Mouse (Mus musculus) lung, embryonic 14.5 days (tissue): ENCODE data around the gene Col17a1. TPM values are rescaled to one million over a fixed set of nuclear protein-coding genes. Genes with fewer than 3 reads are reported as not detected.

ENCODE experiments used
- ATAC-seq: fragments of 200-750 bp; cut with Nextera tagmentation; 2 replicates; pipeline ENCODE4 v1.8.0; 2017; ENCODE audit warnings: mild to moderate bottlenecking, moderate TSS enrichment, moderate library complexity; ENCODE audit not compliant: insufficient read depth
- DNase-seq: peaks from one replicate; pipeline ENCODE4 v3.0.0-alpha.2; 2015
- H3K27ac ChIP-seq: fragments of 300-500 bp; sonication (generic); 2 replicates; pipeline ENCODE4 v1.5.1; 2014; ENCODE audit warnings: low read depth, mild to moderate bottlenecking, moderate library complexity
- H3K27me3 ChIP-seq: fragments of 300-500 bp; sonication (generic); 2 replicates; pipeline ENCODE4 v1.6.1; 2014; ENCODE audit warnings: low read length, control low read depth; ENCODE audit not compliant: insufficient read depth
- H3K36me3 ChIP-seq: fragments of 300-500 bp; sonication (generic); 2 replicates; pipeline ENCODE4 v1.6.1; 2014; ENCODE audit warnings: control low read depth; ENCODE audit not compliant: insufficient read depth
- H3K4me1 ChIP-seq: fragments of 300-500 bp; sonication (generic); 2 replicates; pipeline ENCODE4 v1.6.1; 2014; ENCODE audit warnings: antibody characterized with exemption, control low read depth; ENCODE audit not compliant: insufficient read depth
- H3K4me2 ChIP-seq: fragments of 300-500 bp; sonication (generic); 2 replicates; pipeline ENCODE4 v1.6.1; 2014; ENCODE audit warnings: mild to moderate bottlenecking
- H3K4me3 ChIP-seq: fragments of 300-500 bp; sonication (generic); 2 replicates; pipeline ENCODE4 v1.5.1; 2014; ENCODE audit warnings: low read depth, low read length
- H3K9ac ChIP-seq: fragments of 300-500 bp; sonication (generic); 2 replicates; pipeline ENCODE4 v1.6.1; 2014
- H3K9me3 ChIP-seq: fragments of 300-500 bp; sonication (generic); 2 replicates; pipeline ENCODE4 v1.6.1; 2016; ENCODE audit warnings: low read depth, low read length, control low read depth
- CTCF ChIP-seq: IDR thresholded peaks from 2 replicates; pipeline ENCODE4 v1.5.1; 2016; ENCODE audit warnings: antibody characterized with exemption, low read depth
- WGBS: fragments of 180-500 bp; shearing (Covaris S2); extraction: QIAGEN DNeasy Blood & Tissue Kit; methylation state at CpG from one replicate; pipeline ENCODE4 v1.1.7; 2014; 5-methylcytosine and 5-hydroxymethylcytosine counted together
- polyA plus RNA-seq: library from polyadenylated mRNA; unstranded; fragments of >200 nt; fragmentation: Nextera tagmentation; extraction: Ambion mirVana; gene quantifications from 2 replicates; pipeline ENCODE4 v1.2.1, GENCODE M21; 2014

Gene Col17a1
- polyA plus RNA-seq, 1 experiment from 2014 or later = 1.8 TPM

- Histone ChIP-seq H3K4me1 (0 out of 2 replicates have a peak, but pooled peaks cover 5% of the 10 kb centered on the region), H3K27ac (no peak overlapping the region), H3K27me3 (no peaks in the 10 kb centered on the region), H3K4me2 (no peak overlapping the region), H3K4me3 (no peak overlapping the region), H3K36me3 (no peaks in the 10 kb centered on the region), H3K9me3 (no peaks in the 10 kb centered on the region), H3K9ac (no peak overlapping the region)
- ATAC-seq (peak; percentile 16; the same call in 1 of the 2 replicates), DNase-seq (peak; percentile 36)
- 48% methylated on average over 9 of the region's 9 CpGs for WGBS
- no peak for TF ChIP-seq CTCF
These were observed 23.5 kb downstream of the Col17a1 start for GRCm38 (mm10) chr19:47668399-47668798.

- H3K9ac ChIP-seq = no peak overlapping the region
- no peak overlapping the region for H3K27ac ChIP-seq
- whole genome bisulfite sequencing = 49% methylated on average over 8 of the region's 8 CpGs
- TF ChIP-seq CTCF = no peak
- no peaks in the 10 kb centered on the region for H3K27me3 ChIP-seq
- H3K9me3 ChIP-seq = no peaks in the 10 kb centered on the region
- H3K4me3 ChIP-seq = no peak overlapping the region
- H3K36me3 ChIP-seq = no peaks in the 10 kb centered on the region
- 0 out of 2 replicates have a peak, but pooled peaks cover 5% of the 10 kb centered on the region for H3K4me1 ChIP-seq
- DNase-seq (no peak), ATAC-seq (no peak)
- no peak overlapping the region for H3K4me2 ChIP-seq
These were observed 24.3 kb downstream of the Col17a1 start for GRCm38 (mm10) chr19:47667601-47668000.

- no peak for TF ChIP-seq CTCF
- Histone ChIP-seq H3K4me1 (peaks cover 13% of the 10 kb centered on the region; the same call in 1 of the 2 replicates), H3K4me3 (no peak overlapping the region), H3K9me3 (no peaks in the 10 kb centered on the region), H3K27ac (peak overlapping the region; percentile 81), H3K36me3 (no peaks in the 10 kb centered on the region), H3K27me3 (no peaks in the 10 kb centered on the region), H3K4me2 (no peak overlapping the region), H3K9ac (no peak overlapping the region)
- DNase-seq (peak; percentile 79), ATAC-seq (peak; percentile 53; the same call in 1 of the 2 replicates)
- 51% methylated on average over 9 of the region's 9 CpGs for WGBS
These were observed 32.0 kb downstream of the Col17a1 start for GRCm38 (mm10) chr19:47659765-47660408.

GRCm38 (mm10) chr19:47658914-47659535 lies 32.9 kb downstream of the Col17a1 start:
- H3K27ac ChIP-seq = peak overlapping the region; percentile 81
- ATAC-seq = peak; percentile 89
- peak; percentile 89 for DNase-seq
- peak; percentile 84 for TF ChIP-seq CTCF
- H3K27me3 ChIP-seq = no peaks in the 10 kb centered on the region
- H3K9ac ChIP-seq = no peak overlapping the region
- peaks cover 13% of the 10 kb centered on the region; the same call in 1 of the 2 replicates for H3K4me1 ChIP-seq
- WGBS = 8% methylated on average over 5 of the region's 5 CpGs
- no peaks in the 10 kb centered on the region for H3K36me3 ChIP-seq
- H3K4me3 ChIP-seq = no peak overlapping the region
- no peak overlapping the region for H3K4me2 ChIP-seq
- H3K9me3 ChIP-seq = no peaks in the 10 kb centered on the region

- Histone ChIP-seq H3K9ac (no peak overlapping the region), H3K27ac (no peak overlapping the region), H3K4me3 (no peak overlapping the region), H3K27me3 (no peaks in the 10 kb centered on the region), H3K9me3 (no peaks in the 10 kb centered on the region), H3K4me1 (peaks cover 7% of the 10 kb centered on the region; the same call in 1 of the 2 replicates), H3K4me2 (no peak overlapping the region), H3K36me3 (no peaks in the 10 kb centered on the region)
- 55% methylated on average over 11 of the region's 11 CpGs for WGBS
- no peak for TF ChIP-seq CTCF
- ATAC-seq = no peak
- DNase-seq = no peak
These were observed 37.0 kb downstream of the Col17a1 start for GRCm38 (mm10) chr19:47654896-47655295.

- no peak for TF ChIP-seq CTCF
- Histone ChIP-seq H3K36me3 (peaks cover 9% of the 10 kb centered on the region; the same call in 1 of the 2 replicates), H3K9me3 (no peaks in the 10 kb centered on the region), H3K9ac (no peak overlapping the region), H3K4me2 (no peak overlapping the region), H3K27ac (no peak overlapping the region), H3K27me3 (no peaks in the 10 kb centered on the region), H3K4me3 (no peak overlapping the region), H3K4me1 (no peaks in the 10 kb centered on the region)
- ATAC-seq (no peak), DNase-seq (no peak)
- WGBS = 71% methylated on average over 8 of the region's 8 CpGs
These were observed 38.7 kb downstream of the Col17a1 start for GRCm38 (mm10) chr19:47653173-47653572.

GRCm38 (mm10) chr19:47652255-47652654 lies 39.6 kb downstream of the Col17a1 start:
- Histone ChIP-seq H3K27me3 (no peaks in the 10 kb centered on the region), H3K27ac (no peak overlapping the region), H3K36me3 (peaks cover 11% of the 10 kb centered on the region; the same call in 1 of the 2 replicates), H3K4me1 (no peaks in the 10 kb centered on the region), H3K4me3 (no peak overlapping the region), H3K9me3 (no peaks in the 10 kb centered on the region), H3K4me2 (no peak overlapping the region), H3K9ac (no peak overlapping the region)
- TF ChIP-seq CTCF = no peak
- no peak for DNase-seq
- 59% methylated on average over 8 of the region's 8 CpGs for WGBS
- no peak for ATAC-seq
